Mouse (Mus musculus) hindbrain, embryonic 15.5 days (tissue): ENCODE measurements around the gene Lrrc31. TPM values are rescaled to one million over a fixed set of nuclear protein-coding genes. Genes with fewer than 3 reads are reported as not detected.
A peak's percentile ranks its signal among the peaks of the same experiment; 100 is the strongest.

Experiments
- ATAC-seq: fragments of 200-750 bp; cut with Nextera tagmentation; 2 replicates; pipeline ENCODE4 v1.8.0; 2017; ENCODE audit warnings: low read depth, moderate number of reproducible peaks, moderate TSS enrichment; ENCODE audit not compliant: low FRiP score
- H3K27ac ChIP-seq: fragments of 300-500 bp; sonication (generic); replicated peaks from 2 replicates; pipeline ENCODE4 v1.5.1; 2015; ENCODE audit warnings: mild to moderate bottlenecking, inconsistent platforms
- H3K27me3 ChIP-seq: fragments of 300-500 bp; sonication (generic); 2 replicates; pipeline ENCODE4 v1.6.1; 2015; ENCODE audit warnings: control low read depth, inconsistent platforms
- H3K36me3 ChIP-seq: fragments of 300-500 bp; sonication (generic); 2 replicates; pipeline ENCODE4 v1.6.1; 2015; ENCODE audit warnings: control low read depth, inconsistent platforms
- H3K4me1 ChIP-seq: fragments of 300-500 bp; sonication (generic); replicated peaks from 2 replicates; pipeline ENCODE4 v1.6.1; 2015; ENCODE audit warnings: control low read depth, inconsistent platforms
- H3K4me2 ChIP-seq: fragments of 300-500 bp; sonication (generic); 2 replicates; pipeline ENCODE4 v1.6.1; 2015; ENCODE audit warnings: moderate library complexity, mild to moderate bottlenecking, inconsistent platforms
- H3K4me3 ChIP-seq: fragments of 300-500 bp; sonication (generic); 2 replicates; pipeline ENCODE4 v1.5.1; 2015; ENCODE audit warnings: mild to moderate bottlenecking, inconsistent platforms
- H3K9ac ChIP-seq: fragments of 300-500 bp; sonication (generic); 2 replicates; pipeline ENCODE4 v1.6.1; 2015; ENCODE audit warnings: inconsistent platforms
- H3K9me3 ChIP-seq: fragments of 300-500 bp; sonication (generic); 2 replicates; pipeline ENCODE4 v1.6.1; 2016; ENCODE audit warnings: control low read depth, inconsistent platforms
- WGBS: fragments of 180-500 bp; shearing (Covaris S2); methylation state at CpG from one replicate; pipeline ENCODE4 v1.1.7; 2015; 5-methylcytosine and 5-hydroxymethylcytosine counted together
- polyA plus RNA-seq: library from polyadenylated mRNA; unstranded; fragments of >200 nt; fragmentation: Nextera tagmentation; extraction: Ambion mirVana; gene quantifications from 2 replicates; pipeline ENCODE4 v1.2.1, GENCODE M21; 2015

The Lrrc31 gene
- polyA plus RNA-seq, 1 experiment from 2014 or later = not detected

GRCm38 (mm10) chr3:30683190-30683589 lies 16.5 kb downstream of the Lrrc31 start:
- no peaks in the 10 kb centered on the region for H3K9me3 ChIP-seq
- H3K27me3 ChIP-seq = no peaks in the 10 kb centered on the region

GRCm38 (mm10) chr3:30658486-30658885 lies 41.2 kb downstream of the Lrrc31 start:
- H3K4me1 ChIP-seq = no peaks in the 10 kb centered on the region
- no peak for ATAC-seq
- no peak overlapping the region for H3K27ac ChIP-seq
- no peak overlapping the region for H3K9ac ChIP-seq
- H3K27me3 ChIP-seq = no peaks in the 10 kb centered on the region
- H3K4me3 ChIP-seq = no peak overlapping the region
- H3K4me2 ChIP-seq = no peak overlapping the region
- H3K9me3 ChIP-seq = no peaks in the 10 kb centered on the region
- no peaks in the 10 kb centered on the region for H3K36me3 ChIP-seq
- WGBS = 84% methylated on average over 9 of the region's 9 CpGs

More at GRCm38 (mm10) chr3:30683190-30683589, 16.5 kb downstream of the Lrrc31 start:
- H3K36me3 ChIP-seq = no peaks in the 10 kb centered on the region
- WGBS = 91% methylated on average over 6 of the region's 6 CpGs
- H3K4me2 ChIP-seq = no peak overlapping the region
- H3K4me3 ChIP-seq = no peak overlapping the region
- no peak overlapping the region for H3K27ac ChIP-seq
- no peak for ATAC-seq
- H3K9ac ChIP-seq = no peak overlapping the region
- H3K4me1 ChIP-seq = no peaks in the 10 kb centered on the region

- ATAC-seq = no peak
- WGBS = 90% methylated on average over 5 of the region's 5 CpGs
These were observed 43.7 kb downstream of the Lrrc31 start for GRCm38 (mm10) chr3:30655937-30656336.

GRCm38 (mm10) chr3:30650062-30650841 lies 49.4 kb downstream of the Lrrc31 start:
- Histone ChIP-seq H3K27me3 (peaks cover 23% of the 10 kb centered on the region), H3K9ac (peak overlapping the region; percentile 32), H3K4me3 (peak overlapping the region; percentile 46), H3K27ac (no peak overlapping the region), H3K4me1 (peaks cover 20% of the 10 kb centered on the region), H3K36me3 (no peaks in the 10 kb centered on the region), H3K4me2 (peak overlapping the region; percentile 86), H3K9me3 (no peaks in the 10 kb centered on the region)
- ATAC-seq = peak; percentile 76
- WGBS = under 1% methylated on average over 41 of the region's 41 CpGs

More at GRCm38 (mm10) chr3:30655937-30656336, 43.7 kb downstream of the Lrrc31 start:
- peaks cover 6% of the 10 kb centered on the region; the same call in 1 of the 2 replicates for H3K27me3 ChIP-seq
- H3K27ac ChIP-seq = no peak overlapping the region
- no peaks in the 10 kb centered on the region for H3K9me3 ChIP-seq
- peaks cover 2% of the 10 kb centered on the region for H3K4me1 ChIP-seq
- H3K36me3 ChIP-seq = no peaks in the 10 kb centered on the region
- H3K9ac ChIP-seq = no peak overlapping the region
- no peak overlapping the region for H3K4me2 ChIP-seq
- H3K4me3 ChIP-seq = no peak overlapping the region

DNA sequence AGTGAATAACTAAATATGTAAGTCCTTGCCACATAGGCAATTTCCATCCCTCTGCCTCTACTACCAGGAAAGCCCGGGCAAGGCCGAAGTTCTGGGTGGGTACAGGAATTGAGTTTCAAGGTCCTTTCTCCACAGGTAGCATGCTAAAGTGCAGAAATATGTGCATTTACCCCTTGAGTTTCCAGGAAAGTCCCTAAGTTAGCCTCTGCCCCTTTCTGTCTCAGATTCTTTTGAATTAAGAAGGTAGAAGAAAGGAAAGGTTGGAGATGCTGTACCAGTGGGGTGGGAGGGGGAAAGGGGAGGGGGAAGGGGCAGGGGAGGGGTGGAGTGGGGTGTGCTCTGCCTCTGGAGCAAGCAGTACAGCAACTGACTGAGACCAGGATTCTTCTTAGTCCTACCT lies 51.2 kb downstream of the Lrrc31 start:
- H3K9me3 ChIP-seq = no peaks in the 10 kb centered on the region
- H3K9ac ChIP-seq = no peak overlapping the region
- no peak overlapping the region for H3K4me2 ChIP-seq
- peaks cover 23% of the 10 kb centered on the region for H3K27me3 ChIP-seq
- no peak overlapping the region for H3K27ac ChIP-seq
- ATAC-seq = no peak
- H3K4me3 ChIP-seq = no peak overlapping the region
- H3K36me3 ChIP-seq = no peaks in the 10 kb centered on the region
- 91% methylated on average over 2 of the region's 2 CpGs for WGBS
- peaks cover 20% of the 10 kb centered on the region for H3K4me1 ChIP-seq

DNA sequence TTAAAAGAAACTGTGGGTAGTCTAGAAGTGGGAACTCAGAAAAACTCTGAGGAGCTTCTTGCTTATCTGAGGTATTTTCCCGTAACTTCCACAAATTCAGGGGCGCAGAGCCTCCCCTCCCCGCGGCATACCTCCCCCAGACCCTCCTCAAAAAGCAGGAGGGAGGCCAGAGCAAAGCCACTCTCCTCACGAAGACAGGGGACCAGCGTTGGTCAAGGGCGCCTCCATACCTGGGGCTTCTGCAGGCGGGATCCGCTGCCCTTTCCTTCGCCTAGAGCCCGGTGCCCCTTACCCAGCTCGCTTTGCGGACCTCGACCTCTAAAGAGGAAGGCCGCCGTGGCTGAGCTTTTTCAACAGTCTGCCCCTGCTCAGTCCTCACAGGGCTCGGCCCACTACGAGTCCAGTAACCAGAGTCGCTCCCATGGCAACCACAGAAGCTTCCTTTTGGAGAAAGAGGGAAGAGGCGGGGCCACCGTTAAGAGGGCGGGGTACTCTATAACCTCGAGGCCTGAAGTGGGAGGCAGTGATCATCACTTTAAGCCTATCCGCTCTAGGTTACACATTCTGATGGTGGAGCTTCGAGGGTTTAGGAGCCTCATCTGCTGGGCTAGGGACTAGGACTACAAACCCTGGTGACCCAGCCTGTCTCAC lies 52.1 kb downstream of the Lrrc31 start, which contains the start of gene Lrrc34:
Gene Lrrc34, minus strand, starts transcription at position 430 of the 651 bp plus-strand sequence.
- Histone ChIP-seq H3K4me1 (peaks cover 20% of the 10 kb centered on the region), H3K4me2 (peak within 1 kb of the TSS; percentile 63), H3K27ac (no peak within 1 kb of the TSS), H3K9me3 (no peaks in the 10 kb centered on the region), H3K9ac (peak within 1 kb of the TSS; percentile 46), H3K36me3 (no peaks in the 10 kb centered on the region), H3K4me3 (peak within 1 kb of the TSS; percentile 36), H3K27me3 (peaks cover 23% of the 10 kb centered on the region)
- ATAC-seq = peak; percentile 84
- WGBS = 2% methylated on average over 25 of the region's 25 CpGs

DNA sequence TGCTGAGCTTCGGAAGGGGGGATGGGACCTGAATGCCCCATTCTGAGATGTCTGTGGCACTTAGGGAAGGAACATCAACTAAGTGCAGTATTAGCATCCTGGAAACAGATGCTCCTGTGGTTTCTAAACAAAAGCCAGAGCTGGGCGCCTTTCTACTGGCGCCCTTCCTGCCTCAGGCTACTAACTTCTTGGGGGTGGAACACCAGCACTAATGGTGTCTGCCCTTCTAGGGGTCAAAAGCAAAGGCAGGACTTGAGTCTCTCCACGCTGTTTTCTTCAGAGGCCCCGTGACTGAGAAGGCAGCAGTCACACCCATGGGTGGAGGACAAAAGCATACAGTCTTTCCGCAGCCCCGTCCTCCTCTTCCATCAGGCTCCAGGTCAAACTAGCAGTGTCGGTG lies 52.9 kb downstream of the Lrrc31 start:
- H3K4me2 ChIP-seq = no peak overlapping the region
- H3K4me3 ChIP-seq = no peak overlapping the region
- no peak for ATAC-seq
- WGBS = 52% methylated on average over 8 of the region's 8 CpGs
- H3K9me3 ChIP-seq = no peaks in the 10 kb centered on the region
- peaks cover 20% of the 10 kb centered on the region for H3K4me1 ChIP-seq
- no peak overlapping the region for H3K9ac ChIP-seq
- H3K36me3 ChIP-seq = no peaks in the 10 kb centered on the region
- H3K27me3 ChIP-seq = peaks cover 20% of the 10 kb centered on the region
- H3K27ac ChIP-seq = no peak overlapping the region

DNA sequence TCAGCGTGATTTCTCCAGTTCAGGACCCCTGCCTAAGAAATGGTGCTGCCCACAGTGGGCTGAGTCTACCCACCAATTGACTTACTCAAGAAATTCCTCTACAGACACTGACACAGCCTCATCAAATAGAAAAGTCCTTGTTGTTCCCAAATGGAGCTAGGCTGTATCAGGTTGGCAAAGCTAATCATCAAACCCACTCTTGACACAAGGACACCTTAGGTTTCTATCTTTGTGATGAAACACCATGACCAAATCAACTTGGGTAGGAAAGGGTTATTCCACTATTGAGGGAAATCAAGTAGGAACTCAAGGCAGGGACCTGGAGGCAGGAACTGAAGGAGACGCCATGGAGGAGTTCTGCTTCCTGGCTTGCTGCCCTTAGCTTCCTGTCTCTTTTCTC lies 55.4 kb downstream of the Lrrc31 start, which contains the start of gene Lrriq4:
Gene Lrriq4, plus strand, starts transcription at position 301 of the 400 bp plus-strand sequence.
- Histone ChIP-seq H3K9ac (no peak within 1 kb of the TSS), H3K27me3 (peaks cover 13% of the 10 kb centered on the region), H3K4me2 (no peak within 1 kb of the TSS), H3K9me3 (no peaks in the 10 kb centered on the region), H3K27ac (no peak within 1 kb of the TSS), H3K4me1 (peaks cover 5% of the 10 kb centered on the region), H3K4me3 (no peak within 1 kb of the TSS), H3K36me3 (no peaks in the 10 kb centered on the region)
- WGBS = 62% methylated on average over 2 of the region's 2 CpGs
- ATAC-seq = no peak

DNA sequence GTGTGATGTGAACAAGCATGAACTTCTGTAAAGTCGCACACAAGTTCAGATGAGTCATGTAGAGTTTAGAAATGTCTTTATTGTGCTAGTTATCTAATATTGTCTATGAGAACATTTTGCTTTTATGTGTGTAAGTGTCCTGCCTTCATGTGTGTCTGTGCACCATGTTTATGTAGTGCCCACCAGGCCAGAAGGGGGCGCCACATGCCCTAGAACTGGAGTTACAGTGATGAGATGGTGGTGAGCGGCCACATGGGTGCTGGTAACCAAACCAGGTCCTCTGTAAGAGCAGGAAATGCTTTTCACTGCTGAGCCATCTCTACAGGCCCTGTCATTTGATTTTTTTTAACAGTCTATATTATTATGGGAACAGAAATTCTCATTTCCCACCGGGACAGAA lies 64.0 kb downstream of the Lrrc31 start:
- no peak overlapping the region for H3K4me2 ChIP-seq
- no peaks in the 10 kb centered on the region for H3K27me3 ChIP-seq
- ATAC-seq = no peak
- H3K4me3 ChIP-seq = no peak overlapping the region
- no peak overlapping the region for H3K27ac ChIP-seq
- H3K4me1 ChIP-seq = no peaks in the 10 kb centered on the region
- no peaks in the 10 kb centered on the region for H3K36me3 ChIP-seq
- 86% methylated on average over 4 of the region's 4 CpGs for WGBS
- no peak overlapping the region for H3K9ac ChIP-seq
- H3K9me3 ChIP-seq = no peaks in the 10 kb centered on the region

- 55% methylated on average over 3 of the region's 3 CpGs for WGBS
- no peak overlapping the region for H3K4me2 ChIP-seq
- H3K9me3 ChIP-seq = no peaks in the 10 kb centered on the region
- ATAC-seq = no peak
- H3K4me3 ChIP-seq = no peak overlapping the region
- no peaks in the 10 kb centered on the region for H3K4me1 ChIP-seq
- no peaks in the 10 kb centered on the region for H3K36me3 ChIP-seq
- H3K9ac ChIP-seq = no peak overlapping the region
- no peak overlapping the region for H3K27ac ChIP-seq
- H3K27me3 ChIP-seq = no peaks in the 10 kb centered on the region
These were observed 66.0 kb downstream of the Lrrc31 start for GRCm38 (mm10) chr3:30633681-30634080.
